Mouse (Mus musculus) midbrain, embryonic 11.5 days (tissue): ENCODE measurements around the gene Rnf103. TPM values are rescaled to one million over a fixed set of nuclear protein-coding genes. Genes with fewer than 3 reads are reported as not detected.
"Not testable (repeated sequence)": the region's sequence is repeated elsewhere in the genome, so short reads cannot be mapped to it uniquely, and the experiment has no call there.

Experiments used
- ATAC-seq: fragments of 200-750 bp; cut with Nextera tagmentation; 2 replicates; pipeline ENCODE4 v1.8.0; 2017; ENCODE audit warnings: moderate TSS enrichment, moderate library complexity; ENCODE audit not compliant: low FRiP score
- DNase-seq: peaks from one replicate; pipeline ENCODE4 v3.0.0; 2015; ENCODE audit warnings: low spot score; ENCODE audit errors: missing footprints
- H3K27ac ChIP-seq: fragments of 300-500 bp; sonication (generic); 2 replicates; pipeline ENCODE4 v1.5.1; 2014; ENCODE audit warnings: low read depth, low read length
- H3K27me3 ChIP-seq: fragments of 300-500 bp; sonication (generic); 2 replicates; pipeline ENCODE4 v1.6.1; 2014; ENCODE audit warnings: mild to moderate bottlenecking, low read length, moderate library complexity, mixed read lengths; ENCODE audit not compliant: control insufficient read depth, insufficient read depth
- H3K36me3 ChIP-seq: fragments of 300-500 bp; sonication (generic); 2 replicates; pipeline ENCODE4 v1.6.1; 2014; ENCODE audit warnings: mild to moderate bottlenecking, low read length, moderate library complexity, mixed read lengths; ENCODE audit not compliant: control insufficient read depth, insufficient read depth
- H3K4me1 ChIP-seq: fragments of 300-500 bp; sonication (generic); 2 replicates; pipeline ENCODE4 v1.6.1; 2014; ENCODE audit warnings: low read length; ENCODE audit not compliant: control insufficient read depth, insufficient read depth
- H3K4me2 ChIP-seq: fragments of 300-500 bp; sonication (generic); 2 replicates; pipeline ENCODE4 v1.6.1; 2014; ENCODE audit warnings: mild to moderate bottlenecking, moderate library complexity
- H3K4me3 ChIP-seq: fragments of 300-500 bp; sonication (generic); 2 replicates; pipeline ENCODE4 v1.5.1; 2014; ENCODE audit warnings: low read depth, low read length
- H3K9ac ChIP-seq: fragments of 300-500 bp; sonication (generic); 2 replicates; pipeline ENCODE4 v1.6.1; 2014; ENCODE audit warnings: low read length
- H3K9me3 ChIP-seq: fragments of 300-500 bp; sonication (generic); 2 replicates; pipeline ENCODE4 v1.6.1; 2016; ENCODE audit warnings: low read length; ENCODE audit not compliant: control insufficient read depth
- WGBS: fragments of 180-500 bp; shearing (Covaris S2); extraction: QIAGEN DNeasy Blood & Tissue Kit; methylation state at CpG from one replicate; pipeline ENCODE4 v1.1.7; 2014; 5-methylcytosine and 5-hydroxymethylcytosine counted together
- polyA plus RNA-seq: library from polyadenylated mRNA; unstranded; fragments of >200 nt; fragmentation: Nextera tagmentation; extraction: Ambion mirVana; gene quantifications from 2 replicates; pipeline ENCODE4 v1.2.1, GENCODE M21; 2014

The Rnf103 gene
- polyA plus RNA-seq, 1 experiment from 2014 or later, result 16.4 TPM

DNA sequence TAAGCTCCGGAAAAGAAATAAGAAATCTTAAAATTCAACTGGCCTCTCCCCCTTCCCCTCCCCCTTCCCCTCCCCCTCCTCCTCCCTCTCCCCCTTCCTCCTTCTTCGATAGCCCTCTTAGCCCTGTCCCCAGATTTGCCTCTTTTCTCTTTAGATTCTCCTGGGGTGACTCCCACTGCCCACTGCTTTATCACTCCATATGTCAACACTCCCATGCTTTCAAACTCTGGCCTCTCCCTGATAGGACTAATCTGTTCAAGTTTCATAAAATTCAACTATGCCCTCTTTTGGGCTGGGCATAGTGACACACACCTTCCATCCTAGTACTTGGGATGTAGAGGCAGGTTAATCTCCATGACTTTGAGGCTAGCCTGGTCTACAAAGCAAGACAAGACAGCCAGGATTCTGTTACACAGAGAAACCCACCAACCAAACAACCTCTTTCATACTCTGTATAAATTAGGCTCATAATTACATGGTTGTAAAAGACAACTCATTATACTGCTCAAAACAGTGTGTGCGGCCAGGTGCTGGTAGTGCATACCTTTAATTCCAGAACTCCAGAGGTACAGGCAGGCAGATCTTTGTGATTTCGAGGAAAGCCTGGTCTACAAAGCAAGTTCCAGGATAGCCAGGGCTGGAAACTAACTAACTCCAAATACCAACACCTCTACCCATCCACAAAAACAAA, 21.7 kb upstream of the Rnf103 start:
- H3K4me3 ChIP-seq, result no peak overlapping the region
- WGBS, result 82% methylated on average over 4 of the region's 4 CpGs
- H3K27ac ChIP-seq, result no peak overlapping the region
- H3K9me3 ChIP-seq, result no peaks in the 10 kb centered on the region
- no peak overlapping the region for H3K9ac ChIP-seq
- no peaks in the 10 kb centered on the region for H3K4me1 ChIP-seq
- ATAC-seq, result no peak
- H3K4me2 ChIP-seq, result no peak overlapping the region
- no peak for DNase-seq
- H3K27me3 ChIP-seq, result no peaks in the 10 kb centered on the region
- no peaks in the 10 kb centered on the region for H3K36me3 ChIP-seq

DNA sequence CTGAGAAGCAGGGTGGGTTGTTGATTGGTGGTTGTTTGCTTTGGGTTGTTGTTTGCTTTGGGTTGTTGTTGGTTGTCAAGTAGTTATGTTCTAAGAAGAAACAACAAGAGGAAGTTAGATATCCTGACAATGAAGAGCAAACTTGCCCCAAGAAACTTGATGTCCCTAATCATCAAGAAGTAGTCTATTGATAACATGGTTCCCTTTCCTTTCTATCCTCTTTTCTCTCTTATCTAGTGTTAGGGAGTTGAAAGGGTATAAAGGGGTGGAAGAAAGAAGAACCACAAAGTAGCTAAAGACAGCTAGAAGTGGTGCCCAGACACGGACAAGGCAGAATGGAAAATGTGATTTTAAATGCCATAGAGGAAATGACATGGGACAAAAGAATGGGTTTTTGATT, 20.9 kb upstream of the Rnf103 start:
- Histone ChIP-seq H3K36me3 (no peaks in the 10 kb centered on the region), H3K4me2 (no peak overlapping the region), H3K27ac (no peak overlapping the region), H3K9me3 (no peaks in the 10 kb centered on the region), H3K27me3 (no peaks in the 10 kb centered on the region), H3K4me3 (no peak overlapping the region), H3K4me1 (no peaks in the 10 kb centered on the region), H3K9ac (no peak overlapping the region)
- ATAC-seq (no peak), DNase-seq (no peak)
- 73% methylated on average over 1 of the region's 1 CpGs for WGBS

DNA sequence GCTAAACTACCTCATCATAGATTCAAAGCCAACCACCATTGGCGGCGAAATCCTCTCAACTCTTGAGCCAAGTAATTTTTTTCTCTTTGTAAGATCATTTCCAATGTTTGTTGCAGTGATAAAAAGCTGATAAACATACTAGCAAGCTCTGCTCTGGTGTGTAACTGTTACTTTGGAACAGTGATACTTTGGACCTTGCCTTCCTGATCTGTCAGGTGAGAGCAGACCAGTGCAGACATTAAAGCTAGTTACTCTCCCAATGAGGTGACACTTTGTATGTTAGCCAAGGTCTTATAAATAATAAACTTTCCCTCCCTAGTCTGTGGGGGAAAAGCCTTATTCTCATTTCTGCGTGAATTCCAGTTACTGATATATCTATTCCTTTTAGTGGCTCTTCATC, 18.1 kb upstream of the Rnf103 start:
- Histone ChIP-seq H3K36me3 (no peaks in the 10 kb centered on the region), H3K27me3 (no peaks in the 10 kb centered on the region), H3K9ac (no peak overlapping the region), H3K4me2 (no peak overlapping the region), H3K4me1 (no peaks in the 10 kb centered on the region), H3K4me3 (no peak overlapping the region), H3K9me3 (no peaks in the 10 kb centered on the region), H3K27ac (no peak overlapping the region)
- 92% methylated on average over 3 of the region's 3 CpGs for WGBS
- DNase-seq (no peak), ATAC-seq (no peak)

DNA sequence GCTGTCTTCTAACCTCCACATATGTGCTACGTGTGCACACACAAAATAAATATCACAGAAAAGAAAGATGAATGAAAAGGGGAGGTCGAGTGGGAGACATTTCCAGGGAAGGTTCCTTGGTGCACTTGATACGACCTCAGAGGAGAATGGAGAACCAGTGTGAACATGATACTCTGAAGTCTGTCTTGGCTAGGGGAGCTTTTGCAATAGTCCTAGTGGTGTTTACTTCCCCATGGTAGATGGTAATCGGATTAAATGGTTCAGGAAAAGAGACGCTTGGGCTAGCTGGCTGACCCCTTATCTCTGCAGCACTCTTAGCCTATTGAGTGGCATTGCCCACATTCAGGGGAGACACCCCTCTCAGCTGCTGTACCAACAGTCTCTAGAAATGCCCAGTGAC, 16.9 kb upstream of the Rnf103 start:
- 81% methylated on average over 5 of the region's 5 CpGs for whole genome bisulfite sequencing
- ATAC-seq, result no peak
- Histone ChIP-seq H3K4me1 (no peaks in the 10 kb centered on the region), H3K4me2 (no peak overlapping the region), H3K27ac (no peak overlapping the region), H3K36me3 (no peaks in the 10 kb centered on the region), H3K9me3 (no peaks in the 10 kb centered on the region), H3K4me3 (no peak overlapping the region), H3K9ac (no peak overlapping the region), H3K27me3 (no peaks in the 10 kb centered on the region)
- DNase-seq, result peak; percentile 75

DNA sequence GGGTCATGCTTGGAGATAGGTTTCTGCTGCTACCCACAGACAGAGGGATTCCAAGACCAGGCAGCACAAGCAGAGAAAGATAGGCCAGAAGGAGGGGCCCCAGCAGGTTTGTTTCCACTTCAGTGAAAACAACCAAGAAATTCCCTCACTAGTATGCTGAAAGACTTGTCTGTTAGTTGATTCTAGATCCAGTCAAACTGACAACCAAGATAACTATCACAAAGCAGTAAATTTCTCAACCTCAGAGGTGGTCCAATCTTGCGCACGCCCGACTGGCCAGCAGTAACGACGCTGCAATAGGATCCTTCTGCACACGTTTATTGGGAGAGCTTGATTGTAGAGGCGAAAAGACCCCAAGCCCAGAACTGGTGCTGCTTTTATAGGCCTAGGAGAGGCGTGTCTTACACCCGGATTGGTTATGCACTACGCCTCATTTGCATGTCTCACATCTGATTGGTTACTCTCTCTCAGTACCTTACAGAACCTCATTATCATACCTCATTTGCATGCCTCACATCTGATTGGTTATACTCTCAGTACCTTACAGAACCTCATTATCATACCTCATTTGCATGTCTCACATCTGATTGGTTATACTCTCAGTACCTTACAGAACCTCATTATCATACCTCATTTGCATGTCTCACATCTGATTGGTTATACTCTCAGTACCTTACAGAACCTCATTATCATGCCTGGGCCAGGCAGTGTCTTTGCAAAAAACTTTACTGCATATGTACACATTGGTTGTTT, 14.7 kb upstream of the Rnf103 start:
- H3K4me3 ChIP-seq, result not testable (repeated sequence)
- WGBS, result 93% methylated on average over 10 of the region's 10 CpGs

DNA sequence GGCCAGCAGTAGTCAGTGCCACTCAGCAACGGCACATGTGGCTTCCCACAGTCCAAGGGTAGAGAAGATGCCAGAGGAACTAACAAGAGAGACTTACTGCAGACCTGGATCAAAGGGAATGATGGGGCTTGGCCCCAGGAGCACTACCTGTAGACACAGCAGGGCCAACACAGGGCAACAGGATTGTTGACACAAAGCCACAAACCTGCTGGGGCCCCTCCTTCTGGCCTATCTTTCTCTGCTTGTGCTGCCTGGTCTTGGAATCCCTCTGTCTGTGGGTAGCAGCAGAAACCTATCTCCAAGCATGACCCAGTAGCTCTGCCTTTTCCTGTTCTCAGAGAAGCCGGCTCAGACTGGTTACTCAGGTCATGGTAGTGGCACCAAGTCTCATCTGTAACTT, 14.1 kb upstream of the Rnf103 start:
- not testable (repeated sequence) for H3K27me3 ChIP-seq, H3K27ac ChIP-seq, H3K4me2 ChIP-seq, H3K9ac ChIP-seq, H3K4me1 ChIP-seq, ATAC-seq, H3K9me3 ChIP-seq, H3K36me3 ChIP-seq, H3K4me3 ChIP-seq
- 95% methylated on average over 2 of the region's 2 CpGs for WGBS
- DNase-seq, result peak; percentile 21

More for the DNA sequence above, 14.7 kb upstream of the Rnf103 start:
- not testable (repeated sequence) for H3K4me2 ChIP-seq, H3K4me1 ChIP-seq, H3K27me3 ChIP-seq, H3K9ac ChIP-seq, H3K9me3 ChIP-seq, H3K36me3 ChIP-seq, H3K27ac ChIP-seq, ATAC-seq
- DNase-seq, result peak; percentile 70

DNA sequence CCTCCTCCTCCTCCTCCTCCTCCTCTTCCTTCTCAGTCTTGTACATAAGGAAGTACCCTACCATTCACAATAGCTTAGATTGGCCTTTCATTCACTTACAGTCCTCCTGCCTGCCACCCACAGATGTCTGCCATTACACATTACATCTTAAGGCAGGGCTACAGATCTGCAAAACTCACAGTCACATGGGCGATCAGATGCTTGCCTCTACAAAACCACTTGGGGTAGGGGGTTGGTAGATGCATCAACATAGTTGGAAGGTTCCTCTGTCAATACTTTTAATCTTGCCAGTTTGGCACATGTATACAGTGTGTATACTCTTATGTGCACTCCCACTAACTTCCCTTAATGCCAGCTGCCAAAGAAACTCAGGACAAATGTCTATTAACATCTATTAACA, 13.6 kb upstream of the Rnf103 start:
- Histone ChIP-seq H3K36me3 (no peaks in the 10 kb centered on the region), H3K4me3 (no peak overlapping the region), H3K27ac (no peak overlapping the region), H3K4me2 (no peak overlapping the region), H3K27me3 (no peaks in the 10 kb centered on the region), H3K4me1 (no peaks in the 10 kb centered on the region), H3K9me3 (no peaks in the 10 kb centered on the region), H3K9ac (no peak overlapping the region)
- ATAC-seq (no peak), DNase-seq (peak; percentile 4)
- 82% methylated on average over 1 of the region's 1 CpGs for WGBS

DNA sequence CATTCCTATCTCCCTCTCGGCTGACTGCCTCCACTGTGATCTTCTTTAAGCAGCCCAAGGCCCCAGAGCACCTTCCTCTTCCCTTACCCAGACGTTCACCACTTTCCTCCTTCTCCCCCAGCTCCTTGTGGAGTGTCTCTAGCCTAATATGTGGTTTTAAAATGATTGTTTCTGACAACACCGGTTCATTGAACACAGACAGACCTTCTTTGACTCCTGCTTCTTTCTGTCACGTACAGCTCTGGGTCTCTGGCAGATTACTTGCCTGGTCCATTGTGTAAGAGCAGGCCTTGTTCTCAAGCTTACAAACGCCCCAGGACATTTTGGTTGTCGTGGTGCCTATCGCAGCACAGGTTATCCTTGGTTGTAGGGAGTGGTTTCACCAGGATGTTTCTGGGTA, 12.6 kb upstream of the Rnf103 start:
- Histone ChIP-seq H3K4me2 (no peak overlapping the region), H3K36me3 (no peaks in the 10 kb centered on the region), H3K9me3 (no peaks in the 10 kb centered on the region), H3K27ac (no peak overlapping the region), H3K27me3 (no peaks in the 10 kb centered on the region), H3K9ac (no peak overlapping the region), H3K4me1 (no peaks in the 10 kb centered on the region), H3K4me3 (no peak overlapping the region)
- ATAC-seq (no peak), DNase-seq (peak; percentile 33)
- 59% methylated on average over 7 of the region's 7 CpGs for WGBS

DNA sequence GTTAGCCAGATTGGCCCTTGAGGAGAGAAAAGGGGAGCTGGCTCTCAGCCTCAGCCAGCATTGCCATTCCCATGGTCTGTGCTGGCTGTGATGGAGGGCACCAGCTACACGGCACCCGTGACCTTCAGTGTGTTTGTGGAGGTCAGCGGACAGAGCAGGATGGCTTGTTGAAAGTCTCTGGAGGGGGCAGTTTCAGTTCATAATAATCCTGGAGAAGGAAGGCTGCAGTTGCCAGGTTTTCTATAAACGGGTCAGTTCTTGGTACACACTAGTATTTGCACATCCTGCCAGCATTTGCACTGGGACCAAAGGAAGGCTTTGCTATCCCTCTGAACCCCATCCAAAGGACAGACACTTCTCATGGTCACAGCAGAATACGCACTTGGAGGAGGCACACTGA, 8.4 kb upstream of the Rnf103 start:
- no peaks in the 10 kb centered on the region for H3K4me1 ChIP-seq
- no peaks in the 10 kb centered on the region for H3K36me3 ChIP-seq
- H3K27me3 ChIP-seq, result no peaks in the 10 kb centered on the region
- no peak overlapping the region for H3K4me3 ChIP-seq
- 85% methylated on average over 5 of the region's 5 CpGs for WGBS
- no peak overlapping the region for H3K9ac ChIP-seq
- no peak overlapping the region for H3K4me2 ChIP-seq
- ATAC-seq (no peak), DNase-seq (no peak)
- no peak overlapping the region for H3K27ac ChIP-seq
- no peaks in the 10 kb centered on the region for H3K9me3 ChIP-seq
